Mouse (Mus musculus) heart, adult 11 months (tissue): Measurements from ENCODE around the gene Hpcal4.

Experiments used
- DNase-seq: peaks from one replicate; pipeline ENCODE4 v3.0.0; 2022

Hpcal4 gene

DNA sequence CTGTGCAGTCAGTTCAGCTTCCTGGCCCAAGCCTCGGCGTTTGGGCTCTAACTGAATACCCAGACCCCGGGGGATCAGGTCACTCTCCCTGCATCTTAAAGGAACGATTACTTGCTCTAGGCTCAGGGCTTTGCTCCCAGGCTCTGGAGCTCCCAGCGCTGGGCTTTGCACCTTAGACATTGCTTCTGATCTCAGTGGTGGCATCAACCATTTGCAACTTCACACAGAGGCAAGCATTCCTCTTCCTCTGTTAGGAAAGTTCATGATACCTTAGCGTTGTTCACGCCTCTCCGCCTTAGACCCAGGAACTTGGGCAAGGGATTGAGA, 19.0 kb downstream of the Hpcal4 start:
- no peak for DNase-seq

DNA sequence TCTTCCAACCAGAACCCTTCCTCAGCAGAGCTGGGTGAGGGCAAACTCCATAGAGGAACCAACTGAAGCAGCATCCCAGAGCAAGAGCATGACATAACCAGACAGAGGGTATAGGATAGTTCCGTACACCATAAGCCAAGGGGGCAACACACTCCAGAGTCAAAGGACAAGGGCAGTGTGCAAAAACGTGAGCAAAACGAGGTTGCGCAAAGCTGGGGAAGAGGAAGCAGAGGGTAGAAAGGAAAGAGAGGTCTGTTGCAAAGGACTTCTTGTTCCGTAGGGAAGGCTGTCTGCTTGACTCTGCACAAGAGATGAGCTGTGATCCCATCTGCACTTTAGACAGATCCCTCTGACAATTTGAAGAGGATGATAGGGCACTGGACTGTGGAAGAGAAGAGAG, 24.3 kb downstream of the Hpcal4 start:
- no peak for DNase-seq

DNA sequence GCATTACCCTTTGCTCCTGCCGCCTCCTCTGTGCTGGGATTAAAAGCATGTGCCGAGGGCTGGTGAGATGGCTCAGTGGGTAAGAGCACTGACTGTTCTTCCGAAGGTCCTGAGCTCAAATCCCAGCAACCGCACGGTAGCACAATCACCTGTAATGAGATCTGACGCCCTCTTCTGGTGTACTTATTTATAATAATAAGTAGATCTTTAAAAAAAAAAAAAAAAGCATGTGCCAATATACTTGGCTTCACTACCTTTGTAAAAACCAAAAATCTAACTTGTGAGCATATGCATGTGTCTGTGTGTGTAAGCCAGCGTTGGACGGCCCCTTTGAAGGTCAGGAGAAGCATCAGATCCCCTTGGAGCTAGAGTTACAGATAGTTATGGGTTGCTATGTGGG, 28.0 kb downstream of the Hpcal4 start:
- DNase-seq = no peak

DNA sequence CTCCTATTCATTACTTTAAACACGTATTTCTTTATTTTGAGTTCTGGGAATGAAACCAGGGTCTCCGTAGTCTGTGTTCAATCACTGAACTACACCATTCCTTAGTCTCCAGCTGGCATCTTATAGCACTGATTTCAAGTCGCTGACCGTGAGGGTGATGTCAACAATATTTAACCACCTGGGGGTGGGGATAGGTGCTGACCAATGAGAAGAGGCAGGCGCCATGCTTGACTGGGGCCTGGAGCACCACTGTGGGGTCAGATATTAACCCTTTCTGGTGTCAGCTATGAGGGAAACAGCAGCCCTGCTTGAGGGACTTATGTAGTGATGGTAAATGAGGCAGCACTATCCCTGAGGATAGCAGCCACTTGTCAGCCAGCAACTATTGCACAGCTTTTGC, 28.4 kb downstream of the Hpcal4 start:
- no peak for DNase-seq

DNA sequence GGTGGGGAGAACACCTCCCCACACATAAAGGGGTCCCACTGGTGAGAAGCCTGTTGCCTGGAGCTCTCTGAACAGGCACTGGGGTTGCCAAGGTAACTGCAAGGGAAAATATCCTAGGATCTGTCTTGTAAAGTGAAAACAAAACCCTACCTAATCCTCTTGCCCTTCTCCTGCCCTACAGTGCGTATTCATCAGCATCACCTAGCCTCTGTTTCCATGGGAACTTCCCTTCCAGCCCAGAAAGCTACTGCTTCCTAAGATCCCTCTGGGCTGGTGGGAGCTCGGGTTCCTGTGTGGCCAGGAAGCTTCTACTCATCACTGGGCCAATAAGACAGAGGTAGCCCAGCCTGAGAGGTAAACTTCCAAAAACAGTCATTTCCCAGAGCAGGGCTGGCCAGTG, 29.3 kb downstream of the Hpcal4 start:
- no peak for DNase-seq

DNA sequence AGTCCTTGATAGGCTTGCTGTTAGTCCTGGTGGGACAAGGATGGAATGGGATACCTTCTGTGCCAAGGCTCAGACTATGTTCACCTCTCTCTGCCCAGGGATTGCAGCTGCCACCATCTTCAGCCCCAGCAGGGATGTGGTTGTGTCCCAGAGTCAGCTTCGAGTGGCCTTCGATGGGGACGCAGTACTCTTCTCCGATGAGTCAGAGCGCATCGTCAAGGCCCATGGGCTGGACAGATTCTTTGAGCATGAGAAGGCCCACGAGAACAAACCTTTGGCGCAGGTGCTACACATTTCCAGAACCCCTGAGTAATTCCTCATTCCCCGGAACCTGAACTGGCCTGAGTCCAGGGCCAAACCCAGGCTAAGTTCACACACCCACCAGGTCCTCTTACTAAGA, 30.9 kb downstream of the Hpcal4 start:
- DNase-seq = no peak

DNA sequence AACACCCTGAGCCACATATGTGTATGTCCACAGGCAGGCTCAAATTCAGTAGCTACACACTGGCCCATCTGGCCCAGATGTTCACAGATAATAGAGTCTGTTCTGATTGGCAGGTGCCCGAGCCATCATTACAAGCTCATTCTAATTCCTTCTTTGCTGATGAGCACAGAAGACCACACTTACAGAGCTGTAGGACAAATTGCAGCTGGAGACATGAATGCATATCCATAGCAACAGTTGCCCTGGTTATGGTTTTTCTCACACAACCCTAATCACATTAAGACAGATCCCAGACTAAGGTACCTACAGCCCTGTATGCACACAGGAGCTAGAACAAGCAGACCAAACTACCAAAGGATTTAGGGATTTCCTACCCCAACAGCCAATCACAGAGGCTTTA, 32.3 kb downstream of the Hpcal4 start:
- no peak for DNase-seq

DNA sequence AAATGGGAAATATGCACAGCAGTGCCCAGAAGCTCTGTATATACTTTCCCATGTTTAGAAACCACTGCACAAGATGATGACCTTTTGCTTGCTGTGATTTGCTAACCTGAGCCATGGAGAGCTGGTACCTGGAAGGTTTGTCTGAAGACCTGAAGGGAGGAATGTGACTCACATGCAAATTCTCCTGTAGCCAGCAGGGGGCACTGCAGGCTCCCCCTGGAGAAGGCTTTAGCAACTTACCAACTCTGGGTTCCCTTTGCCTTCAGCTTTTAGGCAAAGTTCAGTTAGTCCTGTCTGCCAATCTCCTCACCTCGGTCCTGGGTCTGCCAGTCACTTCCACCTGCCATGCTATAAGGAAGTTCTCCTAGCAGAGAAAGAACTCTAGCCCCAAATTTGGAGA, 33.8 kb downstream of the Hpcal4 start:
- no peak for DNase-seq

DNA sequence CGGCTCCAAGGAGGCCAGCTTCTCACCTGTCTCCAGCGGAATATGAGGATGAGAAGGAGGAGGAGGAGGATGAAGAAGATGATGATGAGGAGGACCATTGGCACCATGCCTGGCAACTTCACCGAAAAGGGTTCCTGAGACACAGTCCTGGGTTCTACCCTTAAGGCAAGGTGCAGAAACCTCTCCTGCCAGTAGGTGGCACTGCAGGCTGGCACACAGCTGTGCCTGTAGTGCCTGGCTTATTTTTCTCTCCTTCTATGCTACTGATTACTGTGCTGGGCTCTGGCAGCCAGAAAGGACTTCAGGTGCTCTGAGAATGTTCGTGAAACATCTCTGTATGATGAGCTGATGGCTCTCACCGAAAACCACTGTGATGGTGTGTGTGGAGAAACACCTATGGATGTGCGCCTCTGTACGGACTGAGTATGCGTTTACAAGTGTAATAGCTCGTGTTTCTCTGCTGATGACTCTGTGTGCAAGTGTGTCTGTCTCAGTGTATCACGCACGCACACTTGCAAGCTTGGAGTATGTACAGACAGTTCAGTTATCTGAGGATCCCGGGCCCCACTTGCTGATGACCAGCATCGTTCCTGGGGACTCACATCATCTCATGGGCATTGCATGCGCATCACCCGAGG, 36.8 kb downstream of the Hpcal4 start:
- DNase-seq = peak; percentile 94

DNA sequence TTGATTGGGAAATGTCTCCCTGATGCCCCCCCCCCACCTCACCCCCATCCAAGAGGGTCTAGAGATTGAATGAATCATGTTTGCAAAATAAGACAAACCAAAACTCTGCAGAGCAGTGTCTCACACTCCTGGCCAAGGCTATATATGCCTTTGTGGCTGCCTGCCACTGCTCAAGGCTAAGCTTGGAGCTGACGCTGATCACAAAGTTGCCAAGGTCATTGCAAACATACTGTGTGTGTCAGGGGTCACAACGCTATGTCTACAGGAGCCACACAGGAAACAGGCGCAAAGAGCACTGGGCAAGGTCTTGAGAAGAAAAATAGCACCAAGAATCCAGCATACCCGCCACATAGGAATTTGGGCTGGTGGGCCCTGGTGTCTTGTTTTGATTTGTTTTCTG, 37.6 kb downstream of the Hpcal4 start:
- peak; percentile 87 for DNase-seq

DNA sequence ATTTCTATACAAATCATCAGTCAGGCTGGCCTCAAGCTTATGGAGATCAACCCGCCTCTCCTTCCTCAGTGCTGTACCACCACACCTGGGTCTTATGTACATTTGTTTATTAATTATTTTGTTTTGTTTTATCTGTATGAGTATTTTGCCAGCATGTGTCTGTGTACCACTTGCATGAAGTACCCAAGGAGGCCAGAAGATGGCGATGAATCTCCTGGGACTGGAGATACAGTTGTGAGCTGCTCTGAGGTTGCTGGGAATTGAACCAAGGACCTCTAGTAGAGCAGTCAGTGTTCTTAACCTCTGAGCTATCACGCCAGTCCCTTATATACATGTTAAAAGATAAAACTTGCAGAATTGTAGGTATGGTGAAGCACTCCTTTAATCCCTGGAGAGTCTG, 40.3 kb downstream of the Hpcal4 start:
- no peak for DNase-seq

DNA sequence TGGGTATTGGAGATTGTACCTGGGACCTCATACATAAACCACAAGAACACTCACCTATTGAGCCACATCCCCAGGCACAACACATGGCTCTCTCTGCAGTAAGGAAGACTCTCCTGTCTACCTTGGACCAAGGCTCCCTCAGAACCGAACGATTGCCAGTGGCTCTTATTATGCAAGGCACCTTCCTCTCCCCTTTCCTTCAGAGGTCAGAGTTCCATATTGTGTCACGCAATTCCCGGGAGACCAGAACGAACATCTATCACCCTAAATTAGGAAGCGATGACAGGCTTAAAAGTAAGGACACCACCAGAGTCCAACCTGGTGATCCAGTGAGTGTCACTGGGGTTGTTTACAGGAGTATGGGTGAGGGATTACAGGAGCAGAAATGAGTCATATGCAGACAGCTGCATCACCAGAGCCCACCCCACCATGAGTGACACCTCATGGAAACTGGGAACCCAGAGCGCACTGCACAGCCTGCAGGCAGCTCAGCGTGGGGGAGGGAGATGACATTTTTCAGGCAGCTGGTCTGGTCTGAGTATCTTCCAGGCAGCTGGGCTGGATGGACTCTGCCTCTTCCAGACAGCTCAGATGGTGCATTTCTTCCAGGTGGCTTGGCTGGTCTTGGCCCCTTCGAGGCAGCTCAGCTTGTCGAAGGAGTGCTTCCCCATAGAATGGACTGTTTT, 42.8 kb downstream of the Hpcal4 start:
- peak; percentile 99 for DNase-seq

DNA sequence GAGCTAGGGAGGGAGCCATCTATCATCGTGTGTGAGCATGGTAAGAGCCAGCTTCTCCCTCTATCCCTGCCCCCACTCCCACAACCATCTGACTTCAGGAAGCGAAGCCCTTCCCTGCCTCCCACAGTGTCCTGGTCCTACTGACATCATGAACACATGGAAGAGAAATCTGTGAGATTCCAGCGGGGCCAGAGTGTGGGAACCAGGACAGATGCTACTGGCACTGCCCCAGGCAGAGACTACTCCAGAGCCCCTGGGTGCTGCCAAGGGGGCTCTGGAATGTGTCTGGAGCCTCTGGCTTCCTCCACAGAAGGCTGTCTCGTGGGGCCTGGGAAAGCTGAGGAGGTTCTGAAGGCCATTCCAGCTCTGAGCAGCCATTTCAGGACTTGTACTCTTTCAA, 44.7 kb downstream of the Hpcal4 start:
- DNase-seq = peak; percentile 99

DNA sequence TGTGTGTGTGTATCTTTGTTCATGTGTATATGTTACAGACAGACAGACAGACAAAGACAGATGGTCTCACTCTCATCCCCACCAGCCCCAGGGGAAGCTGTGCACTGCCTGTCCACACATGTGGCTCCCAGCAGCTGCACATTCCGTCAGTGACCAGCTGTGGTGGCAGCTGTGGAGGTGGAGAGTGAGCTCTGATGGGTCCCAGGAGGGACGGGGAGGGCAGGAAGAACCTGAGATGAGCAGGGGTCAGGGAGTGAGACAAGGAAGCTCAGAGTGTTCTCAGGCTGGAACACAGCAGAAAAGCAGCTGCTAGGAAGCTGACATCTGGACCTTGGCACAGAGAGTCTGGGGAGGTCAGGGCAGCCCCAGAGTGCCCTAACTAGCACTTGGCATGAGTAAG, 45.2 kb downstream of the Hpcal4 start:
- DNase-seq = peak; percentile 99

DNA sequence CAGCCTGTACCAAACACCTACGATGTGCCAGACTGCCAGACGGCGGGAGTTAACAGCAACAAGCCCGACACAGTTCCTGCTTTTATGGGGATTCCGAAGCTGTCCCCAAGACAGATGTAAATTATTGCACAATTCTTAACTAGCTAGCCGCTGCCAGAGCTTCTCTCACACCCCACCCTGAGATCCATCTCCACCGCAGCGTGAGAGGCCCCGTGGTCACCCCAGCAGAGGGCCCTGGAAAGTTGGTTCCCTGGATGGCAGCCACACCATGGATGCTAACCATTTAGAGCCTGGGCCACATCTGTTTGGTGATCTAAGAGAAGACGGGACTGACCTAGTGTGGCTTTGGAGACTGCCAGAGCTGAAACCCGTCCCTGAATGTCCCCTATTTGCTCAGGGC, 46.1 kb downstream of the Hpcal4 start:
- DNase-seq = peak; percentile 99

DNA sequence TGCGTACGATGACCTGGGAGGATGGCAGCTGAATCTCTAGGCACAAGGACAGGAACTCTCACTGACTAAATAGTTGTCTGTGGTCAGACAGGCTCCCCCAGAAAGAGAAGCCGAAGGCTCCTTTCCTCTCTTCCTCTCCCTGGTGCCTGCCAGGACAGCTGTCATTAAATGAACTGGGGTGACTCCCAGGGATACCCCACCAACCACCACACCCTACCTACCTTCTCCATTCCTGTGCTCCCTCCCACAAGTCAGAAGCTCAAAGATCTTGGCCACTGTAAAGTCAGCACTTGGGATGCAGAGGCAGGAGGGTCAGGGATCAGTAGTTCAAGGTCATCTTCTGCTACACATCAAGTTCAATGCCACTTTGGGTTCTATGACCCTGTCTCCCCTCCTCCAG, 49.8 kb downstream of the Hpcal4 start:
- DNase-seq = peak; percentile 90

DNA sequence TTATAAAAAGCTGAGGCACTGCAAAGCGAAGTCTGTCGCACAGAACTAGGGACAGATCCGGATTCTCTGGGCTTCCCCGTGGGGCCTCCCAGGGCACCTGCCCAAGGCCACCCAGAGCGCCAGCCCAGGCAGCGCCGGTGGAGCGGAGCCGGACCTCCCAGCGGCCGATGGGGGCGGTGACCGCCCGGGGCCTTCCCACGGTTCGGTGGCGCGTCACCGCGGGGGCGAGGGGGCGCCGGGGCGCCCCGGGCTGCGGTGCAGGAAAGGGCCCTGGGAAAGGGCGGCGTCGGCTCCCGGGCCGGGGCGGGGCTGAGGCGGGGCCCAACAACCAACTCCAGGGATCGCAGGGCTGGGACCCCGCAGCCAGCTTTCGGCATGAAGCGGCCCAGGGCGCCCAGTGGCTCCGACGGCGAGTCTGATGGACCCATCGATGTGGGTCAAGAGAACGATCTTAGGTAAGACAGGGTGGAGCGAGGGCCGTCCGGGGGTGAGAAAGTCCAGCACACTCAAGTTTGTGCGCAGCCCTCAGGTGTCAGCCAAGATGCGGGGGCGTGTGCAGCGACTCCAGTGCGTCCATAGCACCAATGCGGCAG, 50.6 kb downstream of the Hpcal4 start, which contains the start of gene Heyl:
TSS of gene Heyl (plus strand) at position 65 of the 593 bp plus-strand sequence.
- peak; percentile 99 for DNase-seq

DNA sequence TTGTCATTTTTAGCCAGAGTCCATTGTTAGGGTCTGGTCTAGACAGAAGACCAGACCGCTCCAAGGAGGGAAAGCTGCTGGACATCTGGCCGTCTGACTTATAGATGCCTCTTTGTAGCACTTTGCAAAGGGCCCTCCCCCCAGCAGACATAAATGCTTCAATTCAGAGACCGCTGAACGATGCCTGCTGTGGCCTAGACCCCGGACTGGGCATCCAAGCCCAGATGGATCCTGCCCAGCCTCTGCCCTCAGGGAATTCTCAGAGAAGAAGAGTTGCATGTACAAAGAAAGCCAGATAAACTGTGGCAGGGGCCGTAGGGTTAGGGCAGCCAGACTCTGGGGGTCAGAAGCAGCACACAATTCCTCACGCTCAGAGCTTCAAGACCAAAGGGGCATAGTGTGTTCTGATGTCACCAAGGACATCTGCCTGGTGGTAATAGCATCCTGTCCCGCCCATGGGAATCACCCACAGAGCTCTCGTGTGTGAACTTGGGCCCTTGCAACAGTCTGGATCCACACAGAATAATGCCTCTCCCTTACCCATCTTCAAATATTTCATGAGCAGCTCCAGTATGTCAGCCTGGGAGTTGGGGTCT, 52.9 kb downstream of the Hpcal4 start:
- DNase-seq = peak; percentile 91

DNA sequence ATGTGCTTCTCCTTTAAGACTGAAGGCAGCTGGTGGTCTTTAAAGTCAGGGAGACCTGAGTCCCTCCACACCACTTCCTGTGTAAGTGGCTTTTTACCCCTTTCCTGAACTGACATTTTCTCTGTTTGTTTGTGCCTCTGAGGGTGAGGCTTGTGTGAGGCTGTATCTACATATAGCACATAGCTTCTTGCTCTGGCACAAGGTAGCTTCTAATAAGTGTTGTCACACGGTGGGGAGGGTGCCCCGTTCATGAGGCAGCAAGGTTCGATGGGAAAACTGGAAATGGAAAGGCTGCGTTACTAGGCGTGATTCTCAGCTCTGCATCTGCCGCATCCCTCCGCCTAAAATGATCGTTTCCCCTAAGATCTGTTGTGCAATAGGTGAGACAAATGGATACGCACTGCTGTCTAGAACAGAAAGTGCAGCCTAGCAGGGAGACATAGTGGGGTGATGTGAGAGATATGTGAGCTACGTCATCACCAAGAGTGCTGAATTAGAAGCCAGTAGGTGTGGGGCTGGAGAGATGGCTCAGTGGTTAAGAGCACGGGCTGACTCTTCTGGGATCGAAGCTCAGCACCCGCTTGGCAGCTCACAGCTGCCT, 53.5 kb downstream of the Hpcal4 start:
- DNase-seq = peak; percentile 91

DNA sequence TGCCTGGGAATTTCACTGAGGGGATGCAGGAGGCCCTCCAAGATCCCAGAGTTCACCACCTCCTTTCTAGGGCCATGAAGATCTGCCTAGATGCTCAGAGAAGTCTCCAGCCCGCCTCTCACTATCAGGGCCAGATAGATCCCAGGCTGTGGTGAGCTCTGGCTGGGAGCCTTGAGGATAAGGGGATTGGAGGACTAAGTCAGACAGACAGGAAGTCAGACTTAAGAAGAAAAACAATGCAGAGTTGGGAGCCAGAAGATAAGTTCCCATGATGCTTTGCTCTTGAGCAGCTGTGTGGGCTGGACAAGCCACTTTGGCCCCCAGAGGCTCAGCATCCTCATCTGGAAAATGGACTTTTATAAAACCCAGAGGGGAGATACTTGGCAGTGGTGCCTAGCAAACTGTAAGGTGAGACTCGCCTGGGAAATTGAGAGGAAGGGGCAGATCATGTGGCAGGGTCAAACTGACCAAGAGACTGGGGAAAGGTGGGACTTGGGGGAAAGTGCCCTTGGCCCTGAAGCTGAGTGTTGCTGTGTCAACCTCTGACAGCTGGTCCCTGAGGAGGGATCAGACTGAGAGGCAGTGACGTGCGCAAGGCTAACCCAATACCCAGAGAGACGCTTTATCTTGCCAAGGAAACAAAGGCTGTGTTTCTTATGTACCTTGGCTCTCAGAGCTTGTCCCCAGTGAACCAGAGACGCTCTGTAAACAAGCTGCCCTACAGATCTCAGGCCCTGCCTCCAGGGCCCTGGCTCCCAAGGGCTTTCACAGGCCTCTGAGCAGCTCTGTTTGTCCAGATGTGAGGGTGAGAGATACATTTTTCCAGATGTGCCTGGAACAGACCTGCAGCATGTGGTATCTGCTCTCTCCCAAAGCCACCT, 54.6 kb downstream of the Hpcal4 start:
- peak; percentile 99 for DNase-seq

DNA sequence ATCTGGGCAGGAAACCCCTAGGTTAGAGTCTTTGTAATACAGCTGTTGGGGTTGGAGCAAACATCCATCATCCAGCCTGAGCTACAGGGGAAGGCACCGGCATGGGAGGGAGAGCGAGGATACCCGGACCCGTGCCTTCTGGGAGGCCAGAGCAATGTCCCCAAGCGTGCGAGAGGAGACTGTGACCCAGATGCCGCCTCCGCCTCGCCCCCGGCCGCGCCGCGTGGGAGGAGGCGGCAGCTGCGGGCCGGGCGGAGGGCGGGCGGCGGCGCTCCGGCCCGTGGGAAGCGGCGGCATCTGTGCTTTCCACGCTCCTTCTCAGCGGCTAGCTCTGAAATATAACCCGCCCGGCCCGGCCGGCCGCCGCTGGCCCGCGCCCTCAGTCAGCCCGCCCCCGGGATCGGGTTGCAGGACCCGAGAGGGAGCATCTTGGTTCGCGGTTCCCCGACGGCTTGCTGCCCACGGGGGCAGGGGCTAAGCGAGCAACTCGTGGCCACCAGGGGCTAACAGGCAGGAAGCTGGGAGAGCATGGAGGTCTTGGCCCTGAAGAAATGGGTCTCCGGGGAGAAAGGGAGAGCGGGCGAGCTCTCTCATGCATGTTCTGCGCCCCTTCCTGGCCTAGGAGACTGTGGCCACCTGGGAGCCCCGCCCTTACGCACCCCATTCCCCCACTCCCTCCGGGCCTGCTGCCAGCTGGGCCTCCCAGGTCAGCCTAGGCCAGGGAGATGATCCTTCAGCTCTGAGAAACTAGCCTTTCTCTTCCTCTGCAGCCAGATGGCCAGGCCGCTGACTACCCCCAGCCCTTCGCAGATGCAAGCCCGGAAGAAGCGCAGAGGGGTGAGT, 56.6 kb downstream of the Hpcal4 start:
- peak; percentile 99 for DNase-seq
